ENCODE assay signal across 15 mouse cellular contexts in the genomic region with DNA sequence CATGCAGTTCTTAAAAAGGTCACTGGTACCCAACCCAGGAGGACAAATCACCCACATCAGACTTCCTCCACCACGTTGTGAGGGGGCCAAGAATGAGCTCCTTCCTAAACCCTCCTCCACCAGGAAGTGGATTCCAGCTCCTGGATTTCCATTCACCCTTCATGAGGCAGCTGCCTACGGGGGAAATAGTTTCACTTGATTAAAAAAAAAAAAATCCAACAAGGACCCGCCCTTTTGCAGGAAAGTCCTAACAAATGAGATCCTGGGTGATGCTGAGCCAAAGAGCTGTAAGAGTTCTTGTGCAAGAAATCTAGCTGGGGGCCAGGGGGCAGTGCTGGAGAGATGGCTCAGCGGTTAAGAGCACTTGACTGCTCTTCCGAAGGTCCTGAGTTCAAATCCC. TPM values are rescaled to one million over a fixed set of nuclear protein-coding genes. Genes with fewer than 3 reads are reported as not detected.
DNase-seq lines count a peak whose midpoint lies in the region; ATAC-seq and TF ChIP-seq lines count a peak whose summit lies in the region.
"Had no signal": no experiment of that assay in that cellular context is flagged by ENCODE, and none has a peak within 500 bp of the region (broad histone marks: within the 10 kb centered on the region; RNA-seq: fewer than 3 reads in every experiment).

No protein-coding gene starts in this region.

- H3K27me3 ChIP-seq in liver, postnatal 0 days (ENCODE audit: insufficient read depth, low read length), result no peaks in the 10 kb centered on the region
- H3K27me3 ChIP-seq in midbrain, embryonic 15.5 days (replicated peaks), result no peaks in the 10 kb centered on the region
- H3K27me3 ChIP-seq: hindbrain, embryonic 15.5 days had no signal

- WGBS in liver, postnatal 0 days (ENCODE audit: insufficient replicate concordance), result 48% methylated on average over 5 of the region's 5 CpGs
- WGBS in midbrain, embryonic 15.5 days, result 56% methylated on average over 5 of the region's 5 CpGs

- 0 out of 2 replicates have a peak, but pooled peaks cover 4% of the 10 kb centered on the region for H3K4me1 ChIP-seq in liver, postnatal 0 days (ENCODE audit: insufficient read depth)
- H3K4me1 ChIP-seq in midbrain, embryonic 15.5 days, result no peaks in the 10 kb centered on the region
- H3K4me1 ChIP-seq: hindbrain, embryonic 15.5 days had no signal

- H3K4me2 ChIP-seq in liver, postnatal 0 days (ENCODE audit: low read depth, low read length), result no peak overlapping the region
- no peak overlapping the region for H3K4me2 ChIP-seq in midbrain, embryonic 15.5 days
- H3K4me2 ChIP-seq: hindbrain, embryonic 15.5 days; liver, embryonic 11.5 days had no signal

- TF ChIP-seq CTCF in liver, postnatal 0 days (IDR thresholded peaks at IDR 0.05; ENCODE audit: low read depth), result no peak

- peak; percentile 28 for DNase-seq in adrenal gland, adult 2 months
- no peak for DNase-seq in adrenal gland, adult (ENCODE audit: inconsistent age in 2 of 2, low spot score in 1 of 2)
- DNase-seq in liver, postnatal 0 days, result no peak
- DNase-seq in liver, result no peak
- DNase-seq in heart, postnatal 10 days, result peak; percentile 53 to 65
- peak; percentile 49 for DNase-seq in lung, postnatal 10 days
- DNase-seq: adrenal gland, postnatal 25 days; cerebellum, adult 2 months; thymus, adult 18-20 months had no signal

- H3K9me3 ChIP-seq in liver, postnatal 0 days (ENCODE audit: low read length), result no peaks in the 10 kb centered on the region
- no peaks in the 10 kb centered on the region for H3K9me3 ChIP-seq in midbrain, embryonic 15.5 days
- H3K9me3 ChIP-seq: hindbrain, embryonic 15.5 days had no signal

- TF ChIP-seq EP300 in liver, postnatal 0 days (IDR thresholded peaks at IDR 0.05; ENCODE audit: low read depth), result no peak

- ATAC-seq in liver, postnatal 0 days, result 0 out of 2 replicates have a peak, but pooled peaks have one; percentile 2
- ATAC-seq in midbrain, embryonic 15.5 days (replicated peaks), result no peak
- ATAC-seq in erythroblast, adult 5-6 weeks (replicated peaks; ENCODE audit: low FRiP score, poor library complexity, severe bottlenecking), result no peak

- H3K4me3 ChIP-seq in liver, postnatal 0 days (ENCODE audit: low read depth, low read length), result no peak overlapping the region
- H3K4me3 ChIP-seq in midbrain, embryonic 15.5 days, result no peak overlapping the region
- H3K4me3 ChIP-seq: hindbrain, embryonic 15.5 days had no signal

- peak overlapping the region; percentile 16; the same call in 1 of the 2 replicates for H3K27ac ChIP-seq in liver, postnatal 0 days (ENCODE audit: low read depth)
- no peak overlapping the region for H3K27ac ChIP-seq in midbrain, embryonic 15.5 days
- H3K27ac ChIP-seq: hindbrain, embryonic 15.5 days had no signal

- intact Hi-C loops in heart, postnatal 10 days (cut with DNase I), result no loop called here

- H3K9ac ChIP-seq in liver, postnatal 0 days (replicated peaks), result no peak overlapping the region
- no peak overlapping the region for H3K9ac ChIP-seq in midbrain, embryonic 15.5 days
- H3K9ac ChIP-seq: hindbrain, embryonic 15.5 days had no signal

- H3K36me3 ChIP-seq in liver, postnatal 0 days (replicated peaks; ENCODE audit: insufficient read depth, low read length), result no peaks in the 10 kb centered on the region
- H3K36me3 ChIP-seq in midbrain, embryonic 15.5 days (replicated peaks), result no peaks in the 10 kb centered on the region; the same call in 1 of the 2 replicates

RNA-seq across cellular contexts. Expression of gene Dusp3, which starts 11.4 kb away (rescaled TPM):
- total RNA-seq in adrenal gland, adult 2 months (2021), result 100 to 1,000 TPM in 1 of 2 experiments, 10 to 100 TPM in 1; 89.8 to 151 TPM
- 189 and 210 TPM in 2 replicates for polyA plus RNA-seq in adrenal gland, adult 2 months (2012; rRNA removed)
- 18.4 and 22.7 TPM in 2 replicates for polyA plus RNA-seq in liver, postnatal 0 days (2015; fragmentation: Nextera tagmentation; extraction: Ambion mirVana)
- total RNA-seq in heart, postnatal 10 days (2021), result 100 to 1,000 TPM; 145 to 170 TPM
- 21.7 and 22.2 TPM in 2 replicates for polyA plus RNA-seq in midbrain, embryonic 15.5 days (2015; fragmentation: Nextera tagmentation; extraction: Ambion mirVana)
- total RNA-seq in erythroblast, adult 5-6 weeks (2015; ENCODE audit: low replicate concordance), result 1.9 and 5.0 TPM in 2 replicates
- 1.5 and 3.1 TPM in 2 replicates for total RNA-seq in erythroblast, adult 5-6 weeks (2017; ENCODE audit: low replicate concordance)

RNA-seq across cellular contexts. Expression of gene Cfap97d1, which starts 14.2 kb away (rescaled TPM):
- total RNA-seq in adrenal gland, adult 2 months (2021), result not detected
- polyA plus RNA-seq in adrenal gland, adult 2 months (2012; rRNA removed), result not detected in 2 replicates
- polyA plus RNA-seq in liver, postnatal 0 days (2015; fragmentation: Nextera tagmentation; extraction: Ambion mirVana), result 0.19 TPM in 1 of 2 replicates, not detected in the other
- not detected for total RNA-seq in heart, postnatal 10 days (2021)
- polyA plus RNA-seq in midbrain, embryonic 15.5 days (2015; fragmentation: Nextera tagmentation; extraction: Ambion mirVana), result not detected in 2 replicates
- total RNA-seq in erythroblast, adult 5-6 weeks (2015; ENCODE audit: low replicate concordance), result not detected in 2 replicates
- not detected in 2 replicates for total RNA-seq in erythroblast, adult 5-6 weeks (2017; ENCODE audit: low replicate concordance)
- total RNA-seq: adrenal gland, postnatal 25 days; layer of hippocampus, postnatal 25 days had no signal
- polyA plus RNA-seq: cerebellum, adult 2 months; embryonic facial prominence, embryonic 11.5 days; hindbrain, embryonic 15.5 days; liver, embryonic 11.5 days had no signal

RNA-seq across cellular contexts. Expression of gene Mpp3, which starts 30.0 kb away (rescaled TPM):
- total RNA-seq in adrenal gland, adult 2 months (2021), result 10 to 100 TPM in 1 of 2 experiments, 1 to 10 TPM in 1; 7.8 to 13.5 TPM
- 12.1 and 16.9 TPM in 2 replicates for polyA plus RNA-seq in adrenal gland, adult 2 months (2012; rRNA removed)
- 0.56 and 0.72 TPM in 2 replicates for polyA plus RNA-seq in liver, postnatal 0 days (2015; fragmentation: Nextera tagmentation; extraction: Ambion mirVana)
- 1 to 10 TPM; 5.5 to 7.4 TPM for total RNA-seq in heart, postnatal 10 days (2021)
- polyA plus RNA-seq in midbrain, embryonic 15.5 days (2015; fragmentation: Nextera tagmentation; extraction: Ambion mirVana), result 60.1 and 62.9 TPM in 2 replicates
- total RNA-seq in erythroblast, adult 5-6 weeks (2015; ENCODE audit: low replicate concordance), result 0.84 TPM in 1 of 2 replicates, not detected in the other
- 0.14 TPM in 1 of 2 replicates, not detected in the other for total RNA-seq in erythroblast, adult 5-6 weeks (2017; ENCODE audit: low replicate concordance)

RNA-seq across cellular contexts. Expression of gene Sost, which starts 31.4 kb away (rescaled TPM):
- not detected for total RNA-seq in adrenal gland, adult 2 months (2021)
- polyA plus RNA-seq in adrenal gland, adult 2 months (2012; rRNA removed), result 0.39 and 0.41 TPM in 2 replicates
- polyA plus RNA-seq in liver, postnatal 0 days (2015; fragmentation: Nextera tagmentation; extraction: Ambion mirVana), result not detected in 2 replicates
- 1 to 10 TPM; 1.5 to 2.2 TPM for total RNA-seq in heart, postnatal 10 days (2021)
- polyA plus RNA-seq in midbrain, embryonic 15.5 days (2015; fragmentation: Nextera tagmentation; extraction: Ambion mirVana), result not detected in 2 replicates
- not detected in 2 replicates for total RNA-seq in erythroblast, adult 5-6 weeks (2015; ENCODE audit: low replicate concordance)
- total RNA-seq in erythroblast, adult 5-6 weeks (2017; ENCODE audit: low replicate concordance), result not detected in 2 replicates
- total RNA-seq: adrenal gland, postnatal 25 days; layer of hippocampus, postnatal 25 days had no signal
- polyA plus RNA-seq: embryonic facial prominence, embryonic 11.5 days; liver, embryonic 11.5 days had no signal

RNA-seq across cellular contexts. Expression of gene Cd300lg, which starts 43.1 kb away (rescaled TPM):
- 10 to 100 TPM; 28.1 to 58.7 TPM for total RNA-seq in adrenal gland, adult 2 months (2021)
- 44.3 and 60.6 TPM in 2 replicates for polyA plus RNA-seq in adrenal gland, adult 2 months (2012; rRNA removed)
- 1.8 and 2.3 TPM in 2 replicates for polyA plus RNA-seq in liver, postnatal 0 days (2015; fragmentation: Nextera tagmentation; extraction: Ambion mirVana)
- total RNA-seq in heart, postnatal 10 days (2021), result 10 to 100 TPM; 64.4 to 75.9 TPM
- 0.31 and 0.43 TPM in 2 replicates for polyA plus RNA-seq in midbrain, embryonic 15.5 days (2015; fragmentation: Nextera tagmentation; extraction: Ambion mirVana)
- 2.1 and 7.1 TPM in 2 replicates for total RNA-seq in erythroblast, adult 5-6 weeks (2015; ENCODE audit: low replicate concordance)
- 0.42 and 0.77 TPM in 2 replicates for total RNA-seq in erythroblast, adult 5-6 weeks (2017; ENCODE audit: low replicate concordance)
- total RNA-seq: layer of hippocampus, postnatal 25 days had no signal

Comparison
In these comparisons a context has a peak if more than half of its experiments do, and no peak if none do; other contexts are left out.
1. DNase-seq: peak in adrenal gland, adult 2 months (single experiment), heart, postnatal 10 days (2 of 2) and lung, postnatal 10 days (single experiment); none in adrenal gland, adult (0 of 2), liver, postnatal 0 days (single experiment) and liver (single experiment).
2. RNA of gene Dusp3, which starts 11.4 kb away (total RNA-seq): 145 to 170 TPM in heart, postnatal 10 days and 89.8 to 151 TPM in adrenal gland, adult 2 months; 1.5 to 5.0 TPM in erythroblast, adult 5-6 weeks; every median in the first group is over 10 times any median in the second.